ENCODE assay signal across 9 mouse cellular contexts in the genomic region with DNA sequence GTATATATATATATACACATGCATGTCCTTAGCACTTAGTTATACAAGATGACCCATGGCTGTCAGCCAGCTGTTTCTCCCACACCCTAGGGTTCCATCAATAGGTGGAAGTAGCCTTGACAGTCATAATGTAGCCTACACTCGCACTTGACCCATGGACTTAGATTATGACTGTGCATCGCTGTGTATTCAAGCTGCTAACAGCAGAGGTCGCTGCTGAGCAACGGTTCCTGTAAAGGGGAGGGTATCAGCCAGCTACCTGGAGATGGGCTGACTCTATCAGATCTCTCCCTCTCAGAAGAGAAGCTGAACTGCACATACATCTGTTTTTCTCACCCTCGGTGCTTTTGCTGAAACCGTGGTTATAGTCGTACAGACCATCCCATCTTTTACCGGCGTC. TPM values are rescaled to one million over a fixed set of nuclear protein-coding genes. Genes with fewer than 3 reads are reported as not detected.
DNase-seq lines count a peak whose midpoint lies in the region; ATAC-seq and TF ChIP-seq lines count a peak whose summit lies in the region.
"Had no signal": no experiment of that assay in that cellular context is flagged by ENCODE, and none has a peak within 500 bp of the region (broad histone marks: within the 10 kb centered on the region; RNA-seq: fewer than 3 reads in every experiment).

No protein-coding gene starts in this region.

- no peaks in the 10 kb centered on the region for H3K4me1 ChIP-seq in neural tube, embryonic 15.5 days
- H3K4me1 ChIP-seq in bone marrow, adult 2 months (ENCODE audit: control insufficient read depth, insufficient read depth, low read length): no peaks in the 10 kb centered on the region

- no peak for ATAC-seq in neural tube, embryonic 15.5 days (ENCODE audit: low FRiP score)

- H3K36me3 ChIP-seq in neural tube, embryonic 15.5 days: no peaks in the 10 kb centered on the region

- H3K9ac ChIP-seq in neural tube, embryonic 15.5 days (replicated peaks): no peak overlapping the region

- no peaks in the 10 kb centered on the region for H3K27me3 ChIP-seq in neural tube, embryonic 15.5 days (replicated peaks)

- H3K4me2 ChIP-seq in neural tube, embryonic 15.5 days: no peak overlapping the region

- no peak overlapping the region for H3K4me3 ChIP-seq in gastrocnemius, adult 2 months
- no peak overlapping the region for H3K4me3 ChIP-seq in neural tube, embryonic 15.5 days (replicated peaks)
- H3K4me3 ChIP-seq in bone marrow, adult 2 months (replicated peaks; ENCODE audit: control insufficient read depth, low read depth, low read length): no peak overlapping the region

- peak; percentile 76 for TF ChIP-seq CTCF in gastrocnemius, adult 2 months (IDR thresholded peaks at IDR 0.05)
- TF ChIP-seq CTCF in bone marrow, adult 2 months (IDR thresholded peaks at IDR 0.05; ENCODE audit: control insufficient read depth, insufficient read depth, low read length): peak; percentile 63

- TF ChIP-seq POLR2A in bone marrow, adult 2 months (IDR thresholded peaks at IDR 0.05; ENCODE audit: borderline replicate concordance, control insufficient read depth, low read depth, low read length): no peak

- H3K9me3 ChIP-seq in neural tube, embryonic 15.5 days (replicated peaks): no peaks in the 10 kb centered on the region

- DNase-seq in gastrocnemius, adult 2 months: no peak
- DNase-seq in gastrocnemius, postnatal 36 days: no peak
- DNase-seq in neural tube, embryonic 10.5 days (ENCODE audit: extremely low spot score, low spot score): peak; percentile 45
- DNase-seq in forelimb bud, embryonic 11.5 days (ENCODE audit: low read depth, low spot score): peak; percentile 55
- peak; percentile 33 for DNase-seq in naive thymus-derived CD4-positive, alpha-beta T cell, adult 2 months (ENCODE audit: low read depth)
- DNase-seq in left cerebral cortex, postnatal 10 days (ENCODE audit: extremely low spot score in 1 of 2, low spot score in 2 of 2): no peak

- H3K27ac ChIP-seq in gastrocnemius, adult 2 months: no peak overlapping the region
- H3K27ac ChIP-seq in neural tube, embryonic 15.5 days (replicated peaks): no peak overlapping the region
- no peak overlapping the region for H3K27ac ChIP-seq in bone marrow, adult 2 months (ENCODE audit: control insufficient read depth, insufficient read depth, low read depth, low read length, poor library complexity)

- 36% methylated on average over 9 of the region's 9 CpGs for WGBS in neural tube, embryonic 15.5 days
- 44% methylated on average over 9 of the region's 9 CpGs for WGBS in bone marrow, adult 2 months

- intact Hi-C loops in gastrocnemius, adult 2 months (cut with DNase I): no loop called here
- intact Hi-C loops in gastrocnemius, postnatal 36 days (cut with DNase I): no loop called here
- intact Hi-C loops in left cerebral cortex, postnatal 10 days (cut with DNase I): loop anchor here (10.0 kb wide), 1 partner anchor 293 kb away; a partner anchor contains a TSS

RNA-seq across cellular contexts. Expression of a gene that starts 2.6 kb away (rescaled TPM):
- under 1 TPM in 1 of 2 experiments, not detected in 1; 0.25 TPM for total RNA-seq in gastrocnemius, adult 2 months (2021)
- under 1 TPM; 0.26 to 0.37 TPM for total RNA-seq in gastrocnemius, postnatal 36 days (2021)
- polyA plus RNA-seq in neural tube, embryonic 15.5 days (2015; fragmentation: Nextera tagmentation; extraction: Ambion mirVana): 0.28 and 0.37 TPM in 2 replicates
- polyA plus RNA-seq in bone marrow, adult 2 months (2011; ENCODE audit: insufficient read depth, insufficient read length, low replicate concordance, missing spikeins): not detected in 2 replicates
- total RNA-seq in left cerebral cortex, postnatal 10 days (2021): not detected
- total RNA-seq: layer of hippocampus, postnatal 14 days had no signal

RNA-seq across cellular contexts. Expression of a gene that starts 51.5 kb away (rescaled TPM):
- total RNA-seq in gastrocnemius, adult 2 months (2021): 1 to 10 TPM; 3.7 to 4.6 TPM
- total RNA-seq in gastrocnemius, postnatal 36 days (2021): 1 to 10 TPM; 3.7 to 5.8 TPM
- polyA plus RNA-seq in neural tube, embryonic 15.5 days (2015; fragmentation: Nextera tagmentation; extraction: Ambion mirVana): 3.1 and 5.5 TPM in 2 replicates
- polyA plus RNA-seq in bone marrow, adult 2 months (2011; ENCODE audit: insufficient read depth, insufficient read length, low replicate concordance, missing spikeins): 5.9 and 24.3 TPM in 2 replicates
- total RNA-seq in left cerebral cortex, postnatal 10 days (2021): 1 to 10 TPM; 2.8 to 4.3 TPM

Comparison
In these comparisons a context has a peak if more than half of its experiments do, and no peak if none do; other contexts are left out.
1. DNase-seq: peak in neural tube, embryonic 10.5 days (single experiment), forelimb bud, embryonic 11.5 days (single experiment) and naive thymus-derived CD4-positive, alpha-beta T cell, adult 2 months (single experiment); none in gastrocnemius, adult 2 months (single experiment), gastrocnemius, postnatal 36 days (0 of 2) and left cerebral cortex, postnatal 10 days (0 of 2).